Comparison of ENCODE assay signal across 8 mouse cellular contexts in the genomic region with DNA sequence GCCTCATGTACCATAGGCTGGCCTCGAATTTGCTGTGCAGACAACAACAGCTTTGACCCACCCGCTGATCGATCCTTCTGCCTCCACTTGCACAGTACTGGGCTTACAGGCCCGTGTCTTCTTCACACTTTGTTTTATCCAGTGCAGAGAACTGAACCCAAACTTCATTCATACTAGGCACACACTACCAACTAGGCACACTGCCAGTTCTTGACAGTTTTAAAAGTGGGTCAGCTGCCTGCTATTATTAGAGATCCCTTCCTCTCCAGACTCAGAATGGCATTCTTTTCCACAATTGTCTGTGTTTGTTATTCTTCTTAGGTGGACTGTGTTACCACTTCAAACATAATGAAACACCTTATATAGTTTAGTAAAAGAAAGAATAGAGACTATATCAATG. TPM values are rescaled to one million over a fixed set of nuclear protein-coding genes. Genes with fewer than 3 reads are reported as not detected.
DNase-seq lines count a peak whose midpoint lies in the region; ATAC-seq and TF ChIP-seq lines count a peak whose summit lies in the region.
"Had no signal": no experiment of that assay in that cellular context is flagged by ENCODE, and none has a peak within 500 bp of the region (broad histone marks: within the 10 kb centered on the region; RNA-seq: fewer than 3 reads in every experiment).

No protein-coding gene starts in this region.

- H3K9me3 ChIP-seq in heart, embryonic 11.5 days (replicated peaks; ENCODE audit: control insufficient read depth, low read length) = no peaks in the 10 kb centered on the region
- H3K9me3 ChIP-seq in midbrain, postnatal 0 days (ENCODE audit: low read length) = no peaks in the 10 kb centered on the region
- H3K9me3 ChIP-seq in midbrain, embryonic 10.5 days (replicated peaks) = no peaks in the 10 kb centered on the region
- no peaks in the 10 kb centered on the region for H3K9me3 ChIP-seq in heart, embryonic 13.5 days
- H3K9me3 ChIP-seq: liver, embryonic 15.5 days had no signal

- no peak overlapping the region for H3K9ac ChIP-seq in heart, embryonic 11.5 days (ENCODE audit: low read depth, low read length)
- H3K9ac ChIP-seq in midbrain, postnatal 0 days (replicated peaks; ENCODE audit: low read length, poor library complexity, severe bottlenecking) = no peak overlapping the region
- H3K9ac ChIP-seq in heart, embryonic 13.5 days = peak overlapping the region; percentile 47; the same call in 1 of the 2 replicates
- H3K9ac ChIP-seq: liver, embryonic 15.5 days had no signal

- H3K4me3 ChIP-seq in heart, embryonic 11.5 days (ENCODE audit: low read depth, low read length) = no peak overlapping the region
- no peak overlapping the region for H3K4me3 ChIP-seq in midbrain, postnatal 0 days (ENCODE audit: low read depth, low read length)
- H3K4me3 ChIP-seq in midbrain, embryonic 10.5 days = no peak overlapping the region
- no peak overlapping the region for H3K4me3 ChIP-seq in heart, embryonic 13.5 days
- H3K4me3 ChIP-seq: liver, embryonic 15.5 days had no signal

- no peaks in the 10 kb centered on the region for H3K27me3 ChIP-seq in heart, embryonic 11.5 days (ENCODE audit: control insufficient read depth, insufficient read depth, low read length)
- no peaks in the 10 kb centered on the region for H3K27me3 ChIP-seq in midbrain, postnatal 0 days (ENCODE audit: insufficient read depth, low read length)
- peaks cover 17% of the 10 kb centered on the region for H3K27me3 ChIP-seq in midbrain, embryonic 10.5 days (ENCODE audit: low read depth, poor library complexity, severe bottlenecking)
- no peaks in the 10 kb centered on the region for H3K27me3 ChIP-seq in heart, embryonic 13.5 days (replicated peaks)

- 0 out of 2 replicates have a peak, but pooled peaks cover 4% of the 10 kb centered on the region for H3K4me1 ChIP-seq in heart, embryonic 11.5 days (ENCODE audit: control insufficient read depth, insufficient read depth, low read length)
- no peaks in the 10 kb centered on the region for H3K4me1 ChIP-seq in midbrain, postnatal 0 days (ENCODE audit: insufficient read depth, low read length)
- peaks cover 14% of the 10 kb centered on the region for H3K4me1 ChIP-seq in midbrain, embryonic 10.5 days
- peaks cover 45% of the 10 kb centered on the region for H3K4me1 ChIP-seq in heart, embryonic 13.5 days
- H3K4me1 ChIP-seq: liver, embryonic 15.5 days had no signal

- H3K4me2 ChIP-seq in heart, embryonic 11.5 days = no peak overlapping the region
- H3K4me2 ChIP-seq in midbrain, postnatal 0 days (ENCODE audit: low read depth, low read length, poor library complexity, severe bottlenecking) = no peak overlapping the region
- H3K4me2 ChIP-seq in heart, embryonic 13.5 days = peak overlapping the region; percentile 38
- H3K4me2 ChIP-seq: liver, embryonic 15.5 days had no signal

- H3K27ac ChIP-seq in heart, embryonic 11.5 days (ENCODE audit: low read depth, low read length) = no peak overlapping the region
- no peak overlapping the region for H3K27ac ChIP-seq in midbrain, postnatal 0 days (ENCODE audit: low read depth, low read length)
- H3K27ac ChIP-seq in midbrain, embryonic 10.5 days (replicated peaks) = no peak overlapping the region
- H3K27ac ChIP-seq in heart, embryonic 13.5 days (replicated peaks) = peak overlapping the region; percentile 63
- H3K27ac ChIP-seq: liver, embryonic 15.5 days had no signal

- H3K36me3 ChIP-seq in heart, embryonic 11.5 days (ENCODE audit: control insufficient read depth, insufficient read depth, low read length) = no peaks in the 10 kb centered on the region
- no peaks in the 10 kb centered on the region for H3K36me3 ChIP-seq in midbrain, postnatal 0 days (ENCODE audit: insufficient read depth, low read length)
- H3K36me3 ChIP-seq in midbrain, embryonic 10.5 days = no peaks in the 10 kb centered on the region
- no peaks in the 10 kb centered on the region for H3K36me3 ChIP-seq in heart, embryonic 13.5 days
- H3K36me3 ChIP-seq: liver, embryonic 15.5 days had no signal

- WGBS in heart, embryonic 11.5 days (ENCODE audit: insufficient replicate concordance) = 70% methylated on average over 4 of the region's 4 CpGs
- WGBS in midbrain, postnatal 0 days = 49% methylated on average over 4 of the region's 4 CpGs
- 80% methylated on average over 4 of the region's 4 CpGs for WGBS in midbrain, embryonic 10.5 days
- 59% methylated on average over 4 of the region's 4 CpGs for WGBS in heart, embryonic 13.5 days

- TF ChIP-seq CTCF in midbrain, postnatal 0 days (IDR thresholded peaks at IDR 0.05) = no peak

- ATAC-seq in heart, embryonic 11.5 days (replicated peaks; ENCODE audit: insufficient number of reproducible peaks, low FRiP score, low TSS enrichment) = no peak
- no peak for ATAC-seq in midbrain, postnatal 0 days (ENCODE audit: low FRiP score)
- no peak for ATAC-seq in heart, embryonic 13.5 days (ENCODE audit: extremely low read depth, insufficient number of reproducible peaks, low FRiP score, low TSS enrichment)
- no peak for ATAC-seq in erythroid progenitor cell, adult 5-6 weeks (replicated peaks; ENCODE audit: low FRiP score, poor library complexity, severe bottlenecking)

- peak; percentile 89 for DNase-seq in heart, adult 11 months
- peak; percentile 57 for DNase-seq in midbrain, postnatal 0 days (ENCODE audit: low spot score)
- no peak for DNase-seq in midbrain, embryonic 10.5 days (ENCODE audit: low spot score)
- DNase-seq in lung, postnatal 36 days = peak; percentile 66

RNA-seq across cellular contexts. Expression of a gene that starts 5.2 kb away (rescaled TPM):
- polyA plus RNA-seq in heart, embryonic 11.5 days (2014; fragmentation: Nextera tagmentation; extraction: Ambion mirVana) = 4.8 and 6.3 TPM in 2 replicates
- 10.4 and 10.9 TPM in 2 replicates for total RNA-seq in midbrain, postnatal 0 days (2014; rRNA removed)
- 11.4 and 12.0 TPM in 2 replicates for polyA plus RNA-seq in midbrain, postnatal 0 days (2015; fragmentation: Nextera tagmentation; extraction: Ambion mirVana)
- 5.8 TPM in 2 replicates for polyA plus RNA-seq in midbrain, embryonic 10.5 days (2016; fragmentation: Nextera tagmentation; extraction: Ambion mirVana)
- polyA plus RNA-seq in heart, embryonic 13.5 days (2015; fragmentation: Nextera tagmentation; extraction: Ambion mirVana) = 5.8 and 5.9 TPM in 2 replicates
- total RNA-seq in erythroid progenitor cell, adult 5-6 weeks (2015; ENCODE audit: low replicate concordance) = not detected in 2 replicates
- total RNA-seq in erythroid progenitor cell, adult 5-6 weeks (2017; ENCODE audit: low replicate concordance) = not detected in 2 replicates

RNA-seq across cellular contexts. Expression of a gene that starts 15.6 kb away (rescaled TPM):
- polyA plus RNA-seq in heart, embryonic 11.5 days (2014; fragmentation: Nextera tagmentation; extraction: Ambion mirVana) = 3.9 and 4.0 TPM in 2 replicates
- 11.6 and 14.4 TPM in 2 replicates for total RNA-seq in midbrain, postnatal 0 days (2014; rRNA removed)
- polyA plus RNA-seq in midbrain, postnatal 0 days (2015; fragmentation: Nextera tagmentation; extraction: Ambion mirVana) = 2.4 and 2.5 TPM in 2 replicates
- polyA plus RNA-seq in midbrain, embryonic 10.5 days (2016; fragmentation: Nextera tagmentation; extraction: Ambion mirVana) = 2.8 and 3.2 TPM in 2 replicates
- polyA plus RNA-seq in heart, embryonic 13.5 days (2015; fragmentation: Nextera tagmentation; extraction: Ambion mirVana) = 2.9 and 3.2 TPM in 2 replicates
- total RNA-seq in erythroid progenitor cell, adult 5-6 weeks (2015; ENCODE audit: low replicate concordance) = 0.84 and 1.4 TPM in 2 replicates
- total RNA-seq in erythroid progenitor cell, adult 5-6 weeks (2017; ENCODE audit: low replicate concordance) = 2.7 and 3.7 TPM in 2 replicates
